Mouse (Mus musculus) heart, adult 11 months (tissue): ENCODE results near the gene Tlr5.

Experiments
- DNase-seq: peaks from one replicate; pipeline ENCODE4 v3.0.0; 2022

Gene Tlr5

DNA sequence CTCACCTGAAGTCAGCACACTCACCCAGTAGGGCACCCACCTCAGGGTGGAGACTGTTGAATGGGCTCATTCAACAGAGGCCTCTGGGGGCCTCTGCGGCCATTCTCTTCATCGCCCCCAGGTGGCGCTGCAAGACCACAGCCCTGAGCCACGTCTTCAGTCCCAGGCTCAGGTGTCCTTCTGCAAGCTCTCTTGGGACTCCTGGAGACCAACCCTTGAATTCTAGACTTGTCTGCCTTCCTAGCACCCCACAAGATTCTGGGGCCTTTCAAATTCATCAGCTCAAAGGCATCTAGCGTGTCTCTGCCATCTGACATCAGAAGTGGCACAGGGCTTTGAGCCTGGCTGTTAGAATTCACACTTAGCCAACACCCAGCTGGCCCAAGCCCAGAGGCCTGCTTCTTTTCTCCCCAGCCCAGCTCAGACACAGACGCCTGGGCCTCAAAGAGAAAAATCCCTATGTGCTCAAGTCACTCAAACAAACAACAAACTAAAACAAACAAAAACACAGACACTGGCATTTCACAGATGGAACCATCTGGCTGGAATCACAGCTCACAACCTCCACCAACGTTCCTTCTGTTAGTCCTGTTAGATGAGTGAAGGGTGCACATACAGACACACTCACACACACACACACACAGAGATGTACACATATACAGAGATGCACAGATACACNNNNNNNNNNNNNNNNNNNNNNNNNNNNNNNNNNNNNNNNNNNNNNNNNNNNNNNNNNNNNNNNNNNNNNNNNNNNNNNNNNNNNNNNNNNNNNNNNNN, 36.6 kb downstream of the Tlr5 start:
- DNase-seq = peak; percentile 95
